Mouse (Mus musculus): ENCODE measurements around the gene Ccdc24.
A peak's percentile ranks its signal among the peaks of the same experiment; 100 is the strongest.

Ccdc24 gene

GRCm38 (mm10) chr4:117890750-117891149 lies 18.4 kb upstream of the Ccdc24 start:
- no peak for DNase-seq (ENCODE audit: low spot score in 2 of 2)

- no peak for DNase-seq (ENCODE audit: low spot score in 2 of 2)
Measured at GRCm38 (mm10) chr4:117890031-117890430, 17.7 kb upstream of the Ccdc24 start.

- DNase-seq (ENCODE audit: low spot score in 2 of 2), result no peak
Measured at GRCm38 (mm10) chr4:117889471-117889870, 17.1 kb upstream of the Ccdc24 start.

GRCm38 (mm10) chr4:117887920-117888319 lies 15.6 kb upstream of the Ccdc24 start:
- no peak for DNase-seq (ENCODE audit: low spot score in 2 of 2)

GRCm38 (mm10) chr4:117887133-117887532 lies 14.8 kb upstream of the Ccdc24 start, which contains the start of gene Atp6v0b:
Atp6v0b (minus strand) TSS chr4:117887333.
- DNase-seq (ENCODE audit: low spot score in 2 of 2), result peak; percentile 92 to 93

- no peak for DNase-seq (ENCODE audit: low spot score in 2 of 2)
Measured at GRCm38 (mm10) chr4:117886644-117887043, 14.3 kb upstream of the Ccdc24 start.

- no peak for DNase-seq (ENCODE audit: low spot score in 2 of 2)
Measured at GRCm38 (mm10) chr4:117885994-117886393, 13.6 kb upstream of the Ccdc24 start.

GRCm38 (mm10) chr4:117885093-117885492 lies 12.7 kb upstream of the Ccdc24 start:
- no peak for DNase-seq (ENCODE audit: low spot score in 2 of 2)

GRCm38 (mm10) chr4:117884146-117884545 lies 11.8 kb upstream of the Ccdc24 start:
- DNase-seq (ENCODE audit: low spot score in 2 of 2), result no peak

GRCm38 (mm10) chr4:117882701-117883691 lies 10.6 kb upstream of the Ccdc24 start, which contains the start of gene B4galt2:
B4galt2 (minus strand) TSS chr4:117883487.
- DNase-seq (ENCODE audit: low spot score in 2 of 2), result peak; percentile 45 to 46

GRCm38 (mm10) chr4:117878703-117879102 lies 6.3 kb upstream of the Ccdc24 start:
- no peak for DNase-seq (ENCODE audit: low spot score in 2 of 2)

GRCm38 (mm10) chr4:117878301-117878700 lies 5.9 kb upstream of the Ccdc24 start:
- no peak for DNase-seq (ENCODE audit: low spot score in 2 of 2)

- no peak for DNase-seq (ENCODE audit: low spot score in 2 of 2)
Measured at GRCm38 (mm10) chr4:117873615-117874014, 1.3 kb upstream of the Ccdc24 start.

- DNase-seq (ENCODE audit: low spot score in 2 of 2), result no peak
Measured at GRCm38 (mm10) chr4:117871787-117872186, 570 bp downstream of the Ccdc24 start.

- no peak for DNase-seq (ENCODE audit: low spot score in 2 of 2)
Measured at GRCm38 (mm10) chr4:117870437-117870836, 1.9 kb downstream of the Ccdc24 start.

GRCm38 (mm10) chr4:117869317-117869716 lies 3.0 kb downstream of the Ccdc24 start:
- DNase-seq (ENCODE audit: low spot score in 2 of 2), result no peak

GRCm38 (mm10) chr4:117867823-117868222 lies 4.5 kb downstream of the Ccdc24 start:
- DNase-seq (ENCODE audit: low spot score in 2 of 2), result peak in 1 of 2 experiments; percentile 42

GRCm38 (mm10) chr4:117867000-117867399 lies 5.4 kb downstream of the Ccdc24 start:
- DNase-seq (ENCODE audit: low spot score in 2 of 2), result no peak

- DNase-seq (ENCODE audit: low spot score in 2 of 2), result no peak
Measured at GRCm38 (mm10) chr4:117866083-117866482, 6.3 kb downstream of the Ccdc24 start.

GRCm38 (mm10) chr4:117862823-117863222 lies 9.5 kb downstream of the Ccdc24 start:
- no peak for DNase-seq (ENCODE audit: low spot score in 2 of 2)

- DNase-seq (ENCODE audit: low spot score in 2 of 2), result no peak
Measured at GRCm38 (mm10) chr4:117860570-117860969, 11.8 kb downstream of the Ccdc24 start.

GRCm38 (mm10) chr4:117858794-117859193 lies 13.6 kb downstream of the Ccdc24 start:
- DNase-seq (ENCODE audit: low spot score in 2 of 2), result no peak

- DNase-seq (ENCODE audit: low spot score in 2 of 2), result no peak
Measured at GRCm38 (mm10) chr4:117855146-117855545, 17.2 kb downstream of the Ccdc24 start.

Data from frontal cortex, postnatal 25 days (tissue).